Mouse (Mus musculus): Measurements from ENCODE around the gene Lefty2.

DNA sequence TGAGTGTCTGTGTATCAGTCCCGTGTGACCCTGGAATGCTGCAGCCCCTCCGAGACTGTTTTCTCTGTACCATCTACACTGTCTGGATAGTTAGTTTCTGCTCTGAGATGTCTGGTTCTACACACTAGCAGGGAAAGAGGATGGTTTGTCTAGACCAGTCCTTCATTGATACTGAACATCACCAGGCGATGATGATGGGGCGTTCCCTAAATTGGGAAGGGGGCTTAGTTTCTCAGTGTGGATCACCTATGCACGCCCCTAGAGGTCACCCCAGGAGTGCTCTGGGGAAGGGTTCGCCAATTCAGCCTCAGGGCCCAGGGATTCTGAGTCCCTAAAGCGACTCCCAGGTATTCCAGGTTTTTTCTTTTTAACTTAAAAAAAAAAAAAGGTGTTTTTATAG is 3.7 kb upstream of the Lefty2 start:
- no peak for TF ChIP-seq CTCF (IDR thresholded peaks at IDR 0.05 in 2 of 3, conservative IDR thresholded peaks at IDR 0.05 in 1 of 3; ENCODE audit: control insufficient read depth in 1 of 3, insufficient read depth in 1 of 3, low read depth in 2 of 3, low read length in 3 of 3, poor library complexity in 1 of 3, severe bottlenecking in 1 of 3)
- TF ChIP-seq KAT2A (conservative IDR thresholded peaks at IDR 0.05; ENCODE audit: low read depth, low read length), result no peak
- no peak for TF ChIP-seq BHLHE40 (IDR thresholded peaks at IDR 0.05; ENCODE audit: borderline replicate concordance, low read depth, low read length)
- no peak for TF ChIP-seq NELFE (IDR thresholded peaks at IDR 0.05; ENCODE audit: low read depth, low read length)
- no peak for TF ChIP-seq HCFC1 (IDR thresholded peaks at IDR 0.05; ENCODE audit: low read depth, low read length)
- TF ChIP-seq MAX (IDR thresholded peaks at IDR 0.05; ENCODE audit: low read length), result no peak
- TF ChIP-seq POLR2A (IDR thresholded peaks at IDR 0.05; ENCODE audit: control insufficient read depth in 1 of 2, insufficient read depth in 1 of 2, low read depth in 1 of 2, low read length in 2 of 2, poor library complexity in 1 of 2), result no peak
- no peak for TF ChIP-seq ZKSCAN1 (IDR thresholded peaks at IDR 0.05; ENCODE audit: low read depth, low read length)
- no peak for TF ChIP-seq TCF12 (IDR thresholded peaks at IDR 0.05; ENCODE audit: low read depth, low read length)
- TF ChIP-seq POLR2AphosphoS2 (IDR thresholded peaks at IDR 0.05; ENCODE audit: low read length), result no peak
- TF ChIP-seq NRF1 (IDR thresholded peaks at IDR 0.05; ENCODE audit: insufficient read depth, low read depth, low read length, poor library complexity, severe bottlenecking), result no peak
- TF ChIP-seq CHD1 (IDR thresholded peaks at IDR 0.05; ENCODE audit: low read depth, low read length), result no peak

Measured in MEL (cell line).